Mouse (Mus musculus): Measurements from ENCODE around the gene Spa17. TPM values are rescaled to one million over a fixed set of nuclear protein-coding genes. Genes with fewer than 3 reads are reported as not detected.

Spa17 gene
- 6.5 and 10.2 TPM in 2 replicates for polyA plus RNA-seq (2015; fragmentation: Nextera tagmentation; extraction: Ambion mirVana)

- H3K9ac ChIP-seq: peak within 1 kb of the TSS; percentile 80
- H3K36me3 ChIP-seq: no peaks in the 10 kb centered on the region
- H3K4me1 ChIP-seq: peaks cover 7% of the 10 kb centered on the region; the same call in 1 of the 2 replicates
- peak within 1 kb of the TSS; percentile 55; the same call in 1 of the 2 replicates for H3K27ac ChIP-seq
- WGBS: under 1% methylated on average over 45 of the region's 45 CpGs
- peak within 1 kb of the TSS; percentile 71 for H3K4me2 ChIP-seq
- peak; percentile 96 for ATAC-seq (ENCODE audit: insufficient number of reproducible peaks, insufficient read depth, low FRiP score, low TSS enrichment, low read depth)
- peak within 1 kb of the TSS; percentile 71 for H3K4me3 ChIP-seq
- H3K9me3 ChIP-seq: no peaks in the 10 kb centered on the region
- peaks cover 4% of the 10 kb centered on the region; the same call in 1 of the 2 replicates for H3K27me3 ChIP-seq
Observed at GRCm38 (mm10) chr9:37613182-37613910, at the start of gene Spa17. TSS of gene Spa17 (minus strand) at chr9:37613722.

- Histone ChIP-seq H3K9me3 (no peaks in the 10 kb centered on the region), H3K27ac (no peak overlapping the region), H3K4me1 (peaks cover 6% of the 10 kb centered on the region; the same call in 1 of the 2 replicates), H3K36me3 (no peaks in the 10 kb centered on the region), H3K4me2 (no peak overlapping the region), H3K27me3 (no peaks in the 10 kb centered on the region), H3K4me3 (no peak overlapping the region), H3K9ac (no peak overlapping the region)
- 69% methylated on average over 1 of the region's 1 CpGs for whole genome bisulfite sequencing
- no peak for ATAC-seq (ENCODE audit: insufficient number of reproducible peaks, insufficient read depth, low FRiP score, low TSS enrichment, low read depth)
Observed at GRCm38 (mm10) chr9:37663210-37663609, 49.7 kb upstream of the Spa17 start.

- Histone ChIP-seq H3K27ac (no peak overlapping the region), H3K9me3 (no peaks in the 10 kb centered on the region), H3K4me3 (no peak overlapping the region), H3K36me3 (peaks cover 2% of the 10 kb centered on the region), H3K27me3 (no peaks in the 10 kb centered on the region), H3K9ac (no peak overlapping the region), H3K4me2 (no peak overlapping the region), H3K4me1 (peaks cover 8% of the 10 kb centered on the region; the same call in 1 of the 2 replicates)
- ATAC-seq (ENCODE audit: insufficient number of reproducible peaks, insufficient read depth, low FRiP score, low TSS enrichment, low read depth): no peak
- WGBS: 84% methylated on average over 6 of the region's 6 CpGs
Observed at GRCm38 (mm10) chr9:37659413-37659812, 45.9 kb upstream of the Spa17 start.

- Histone ChIP-seq H3K4me1 (peaks cover 5% of the 10 kb centered on the region; the same call in 1 of the 2 replicates), H3K27me3 (no peaks in the 10 kb centered on the region), H3K36me3 (peaks cover 26% of the 10 kb centered on the region), H3K4me3 (peak within 1 kb of the TSS; percentile 75), H3K4me2 (peak within 1 kb of the TSS; percentile 76), H3K9ac (peak within 1 kb of the TSS; percentile 87), H3K9me3 (no peaks in the 10 kb centered on the region), H3K27ac (peak within 1 kb of the TSS; percentile 93)
- peak; percentile 83 for ATAC-seq (ENCODE audit: insufficient number of reproducible peaks, insufficient read depth, low FRiP score, low TSS enrichment, low read depth)
- under 1% methylated on average over 36 of the region's 36 CpGs for WGBS
Observed at GRCm38 (mm10) chr9:37656931-37657481, 43.5 kb upstream of the Spa17 start, which contains the start of gene Tbrg1. TSS of gene Tbrg1 (minus strand) at chr9:37657312.

- Histone ChIP-seq H3K9ac (peak overlapping the region; percentile 87), H3K36me3 (peaks cover 29% of the 10 kb centered on the region), H3K4me3 (peak overlapping the region; percentile 75), H3K9me3 (no peaks in the 10 kb centered on the region), H3K27ac (peak overlapping the region; percentile 93), H3K4me1 (peaks cover 5% of the 10 kb centered on the region; the same call in 1 of the 2 replicates), H3K4me2 (peak overlapping the region; percentile 76), H3K27me3 (no peaks in the 10 kb centered on the region)
- ATAC-seq (ENCODE audit: insufficient number of reproducible peaks, insufficient read depth, low FRiP score, low TSS enrichment, low read depth): no peak
- 1% methylated on average over 10 of the region's 10 CpGs for WGBS
Observed at GRCm38 (mm10) chr9:37656439-37656881, 42.9 kb upstream of the Spa17 start.

- peak overlapping the region; percentile 87 for H3K9ac ChIP-seq
- H3K4me2 ChIP-seq: peak overlapping the region; percentile 76
- peaks cover 34% of the 10 kb centered on the region for H3K36me3 ChIP-seq
- H3K4me1 ChIP-seq: peaks cover 5% of the 10 kb centered on the region; the same call in 1 of the 2 replicates
- WGBS: 67% methylated on average over 8 of the region's 8 CpGs
- no peaks in the 10 kb centered on the region for H3K9me3 ChIP-seq
- H3K27ac ChIP-seq: no peak overlapping the region; the same call in 1 of the 2 replicates
- peak overlapping the region; percentile 75 for H3K4me3 ChIP-seq
- H3K27me3 ChIP-seq: no peaks in the 10 kb centered on the region
- no peak for ATAC-seq (ENCODE audit: insufficient number of reproducible peaks, insufficient read depth, low FRiP score, low TSS enrichment, low read depth)
Observed at GRCm38 (mm10) chr9:37655961-37656360, 42.4 kb upstream of the Spa17 start.

- WGBS: 77% methylated on average over 5 of the region's 5 CpGs
- Histone ChIP-seq H3K4me3 (no peak overlapping the region), H3K27ac (no peak overlapping the region), H3K9me3 (no peaks in the 10 kb centered on the region), H3K27me3 (no peaks in the 10 kb centered on the region), H3K4me1 (peaks cover 5% of the 10 kb centered on the region; the same call in 1 of the 2 replicates), H3K9ac (no peak overlapping the region), H3K36me3 (peaks cover 55% of the 10 kb centered on the region), H3K4me2 (no peak overlapping the region)
- ATAC-seq (ENCODE audit: insufficient number of reproducible peaks, insufficient read depth, low FRiP score, low TSS enrichment, low read depth): no peak
Observed at GRCm38 (mm10) chr9:37653836-37654235, 40.3 kb upstream of the Spa17 start.

GRCm38 (mm10) chr9:37650639-37651038, 37.1 kb upstream of the Spa17 start:
- peaks cover 80% of the 10 kb centered on the region for H3K36me3 ChIP-seq
- H3K9ac ChIP-seq: no peak overlapping the region
- ATAC-seq (ENCODE audit: insufficient number of reproducible peaks, insufficient read depth, low FRiP score, low TSS enrichment, low read depth): no peak
- H3K27ac ChIP-seq: no peak overlapping the region
- no peaks in the 10 kb centered on the region for H3K4me1 ChIP-seq
- H3K27me3 ChIP-seq: no peaks in the 10 kb centered on the region
- no peak overlapping the region for H3K4me2 ChIP-seq
- H3K9me3 ChIP-seq: no peaks in the 10 kb centered on the region
- H3K4me3 ChIP-seq: no peak overlapping the region
- WGBS: 97% methylated on average over 5 of the region's 5 CpGs

GRCm38 (mm10) chr9:37646246-37646645, 32.7 kb upstream of the Spa17 start:
- 81% methylated on average over 3 of the region's 3 CpGs for WGBS
- H3K36me3 ChIP-seq: peaks cover 49% of the 10 kb centered on the region
- no peaks in the 10 kb centered on the region for H3K4me1 ChIP-seq
- H3K4me3 ChIP-seq: no peak overlapping the region
- H3K27me3 ChIP-seq: no peaks in the 10 kb centered on the region
- H3K27ac ChIP-seq: no peak overlapping the region
- no peak overlapping the region for H3K9ac ChIP-seq
- ATAC-seq (ENCODE audit: insufficient number of reproducible peaks, insufficient read depth, low FRiP score, low TSS enrichment, low read depth): no peak
- H3K4me2 ChIP-seq: no peak overlapping the region
- H3K9me3 ChIP-seq: no peaks in the 10 kb centered on the region

GRCm38 (mm10) chr9:37638721-37639120, 25.2 kb upstream of the Spa17 start:
- Histone ChIP-seq H3K27me3 (no peaks in the 10 kb centered on the region), H3K4me3 (no peak overlapping the region), H3K27ac (no peak overlapping the region), H3K4me1 (no peaks in the 10 kb centered on the region), H3K36me3 (no peaks in the 10 kb centered on the region), H3K9me3 (no peaks in the 10 kb centered on the region), H3K9ac (no peak overlapping the region), H3K4me2 (no peak overlapping the region)
- 81% methylated on average over 3 of the region's 3 CpGs for WGBS
- no peak for ATAC-seq (ENCODE audit: insufficient number of reproducible peaks, insufficient read depth, low FRiP score, low TSS enrichment, low read depth)

GRCm38 (mm10) chr9:37636800-37637542, 23.4 kb upstream of the Spa17 start:
- no peak overlapping the region for H3K4me2 ChIP-seq
- H3K4me1 ChIP-seq: no peaks in the 10 kb centered on the region
- H3K27me3 ChIP-seq: no peaks in the 10 kb centered on the region
- H3K9ac ChIP-seq: no peak overlapping the region
- no peaks in the 10 kb centered on the region for H3K36me3 ChIP-seq
- H3K9me3 ChIP-seq: no peaks in the 10 kb centered on the region
- no peak overlapping the region for H3K4me3 ChIP-seq
- no peak overlapping the region for H3K27ac ChIP-seq
- WGBS: 45% methylated on average over 6 of the region's 6 CpGs
- no peak for ATAC-seq (ENCODE audit: insufficient number of reproducible peaks, insufficient read depth, low FRiP score, low TSS enrichment, low read depth)

All from embryonic facial prominence, embryonic 13.5 days (tissue).